Mouse (Mus musculus) embryonic fibroblast, embryonic 13.5 days (primary cell): ENCODE results near the gene Kdm5b. TPM values are rescaled to one million over a fixed set of nuclear protein-coding genes. Genes with fewer than 3 reads are reported as not detected.
"Not testable (repeated sequence)": the region's sequence is repeated elsewhere in the genome, so short reads cannot be mapped to it uniquely, and the experiment has no call there.

Source experiments
- H3K27ac ChIP-seq: 2 replicates; pipeline ENCODE4 v1.5.1; 2012; ENCODE audit warnings: low read length, control low read depth, inconsistent platforms; ENCODE audit not compliant: insufficient read depth
- H3K4me1 ChIP-seq: 2 replicates; pipeline ENCODE4 v1.6.1; 2011; ENCODE audit warnings: low read length; ENCODE audit not compliant: control insufficient read depth, insufficient read depth
- H3K4me3 ChIP-seq: 2 replicates; pipeline ENCODE4 v1.5.1; 2011; ENCODE audit warnings: mild to moderate bottlenecking, control low read depth, low read length; ENCODE audit not compliant: insufficient read depth
- CTCF ChIP-seq: IDR thresholded peaks from 2 replicates; pipeline ENCODE4 v1.5.1; 2011; ENCODE audit warnings: mild to moderate bottlenecking, control low read depth, low read length, moderate library complexity, borderline replicate concordance; ENCODE audit not compliant: insufficient read depth
- POLR2A ChIP-seq: IDR thresholded peaks from 2 replicates; pipeline ENCODE4 v1.6.1; 2011; ENCODE audit warnings: low read depth, mild to moderate bottlenecking, control low read depth, low read length, moderate library complexity
- polyA plus RNA-seq: library from polyadenylated mRNA; stranded (reverse); fragments of >200 nt; gene quantifications from 2 replicates; pipeline ENCODE4 v1.2.4, GENCODE M21; 2011; ENCODE audit warnings: low read depth; ENCODE audit not compliant: missing spikeins, insufficient read length

The Kdm5b gene
- polyA plus RNA-seq, 1 experiment: 71.7 TPM

DNA sequence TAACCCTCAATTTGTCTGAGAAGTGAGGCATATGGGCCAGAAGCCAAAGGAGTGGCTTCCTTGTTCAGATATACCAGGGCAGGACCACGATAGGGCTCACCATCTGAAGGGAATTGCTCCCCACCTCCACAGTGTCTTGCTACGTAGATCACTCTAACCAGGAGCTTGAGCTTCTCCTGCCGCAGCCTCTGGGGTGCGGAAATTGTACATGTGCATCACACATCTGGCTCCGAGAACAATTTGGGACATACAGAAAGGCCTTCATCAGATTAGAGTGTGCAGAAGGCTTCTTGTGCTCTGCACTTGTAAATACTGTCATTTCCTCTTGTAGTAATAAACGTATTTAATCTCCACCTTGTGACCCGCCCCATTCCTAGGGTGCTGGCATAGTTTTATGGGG lies 38.8 kb upstream of the Kdm5b start:
- no peak overlapping the region for H3K27ac ChIP-seq
- H3K4me1 ChIP-seq: peaks cover 2% of the 10 kb centered on the region; the same call in 1 of the 2 replicates
- H3K4me3 ChIP-seq: no peak overlapping the region
- TF ChIP-seq POLR2A (no peak), CTCF (no peak)

GRCm38 (mm10) chr1:134522325-134522724 lies 37.6 kb upstream of the Kdm5b start:
- Histone ChIP-seq H3K4me1 (no peaks in the 10 kb centered on the region), H3K27ac (no peak overlapping the region), H3K4me3 (no peak overlapping the region)
- TF ChIP-seq CTCF: no peak
- TF ChIP-seq POLR2A: no peak

DNA sequence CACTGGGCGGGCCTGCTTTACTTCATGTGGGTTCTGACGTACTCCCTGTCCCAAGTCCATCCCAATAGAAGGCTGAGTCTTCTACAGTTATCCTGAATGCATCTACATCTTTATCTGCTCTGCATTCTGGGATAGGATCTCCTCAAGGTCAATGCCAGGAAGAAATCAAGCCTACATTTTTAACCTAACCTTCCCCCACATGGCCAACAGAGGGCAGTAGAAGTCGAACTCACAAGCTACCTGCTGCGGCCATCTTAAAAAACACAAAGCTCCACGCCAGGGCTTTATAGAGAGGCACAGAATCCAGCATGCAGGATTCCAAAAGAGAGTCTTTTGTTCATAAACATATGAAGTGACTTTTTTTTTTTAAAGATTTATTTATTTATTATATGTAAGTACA lies 35.5 kb upstream of the Kdm5b start:
- TF ChIP-seq POLR2A (no peak), CTCF (no peak)
- no peaks in the 10 kb centered on the region for H3K4me1 ChIP-seq
- H3K27ac ChIP-seq: no peak overlapping the region

GRCm38 (mm10) chr1:134525015-134525414 lies 35.0 kb upstream of the Kdm5b start:
- no peak overlapping the region for H3K27ac ChIP-seq
- no peak for TF ChIP-seq POLR2A
- no peak for TF ChIP-seq CTCF
- H3K4me3 ChIP-seq: no peak overlapping the region
- H3K4me1 ChIP-seq: no peaks in the 10 kb centered on the region

More for the DNA sequence above, 35.5 kb upstream of the Kdm5b start:
- H3K4me3 ChIP-seq: no peak overlapping the region

GRCm38 (mm10) chr1:134526752-134527151 lies 33.2 kb upstream of the Kdm5b start:
- Histone ChIP-seq H3K4me3 (no peak overlapping the region), H3K4me1 (no peaks in the 10 kb centered on the region), H3K27ac (no peak overlapping the region)
- no peak for TF ChIP-seq POLR2A
- no peak for TF ChIP-seq CTCF

- Histone ChIP-seq H3K4me1 (no peaks in the 10 kb centered on the region), H3K4me3 (no peak overlapping the region), H3K27ac (no peak overlapping the region)
- TF ChIP-seq POLR2A (no peak), CTCF (no peak)
Observed at GRCm38 (mm10) chr1:134530618-134531017, 29.4 kb upstream of the Kdm5b start.

- H3K27ac ChIP-seq, H3K4me1 ChIP-seq, H3K4me3 ChIP-seq: not testable (repeated sequence)
Observed at GRCm38 (mm10) chr1:134533710-134534109, 26.3 kb upstream of the Kdm5b start.

DNA sequence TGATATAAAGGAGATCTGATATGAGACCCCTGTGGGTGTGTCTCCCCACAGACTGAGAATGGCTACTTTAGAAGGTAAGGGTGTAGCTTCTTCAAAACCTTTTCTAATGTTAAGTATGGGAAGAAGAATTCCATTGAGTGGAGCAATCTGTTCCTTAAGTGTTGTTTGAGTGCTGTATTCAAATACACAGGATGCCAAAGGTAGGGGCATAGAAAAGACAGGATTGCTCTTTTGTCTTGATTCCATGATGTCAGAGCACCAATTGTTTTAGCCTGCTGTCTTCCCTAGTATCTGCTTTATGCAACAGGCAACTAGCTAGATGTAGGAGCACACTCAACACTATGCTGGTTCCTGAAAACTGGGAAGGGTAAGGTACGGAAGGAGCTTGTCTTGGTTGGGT lies 24.9 kb upstream of the Kdm5b start:
- no peaks in the 10 kb centered on the region for H3K4me1 ChIP-seq
- TF ChIP-seq CTCF (no peak), POLR2A (no peak)
- no peak overlapping the region for H3K4me3 ChIP-seq
- H3K27ac ChIP-seq: no peak overlapping the region

GRCm38 (mm10) chr1:134535513-134535912 lies 24.5 kb upstream of the Kdm5b start:
- no peak for TF ChIP-seq CTCF
- TF ChIP-seq POLR2A: no peak
- H3K4me1 ChIP-seq: no peaks in the 10 kb centered on the region
- H3K4me3 ChIP-seq: no peak overlapping the region
- H3K27ac ChIP-seq: no peak overlapping the region

DNA sequence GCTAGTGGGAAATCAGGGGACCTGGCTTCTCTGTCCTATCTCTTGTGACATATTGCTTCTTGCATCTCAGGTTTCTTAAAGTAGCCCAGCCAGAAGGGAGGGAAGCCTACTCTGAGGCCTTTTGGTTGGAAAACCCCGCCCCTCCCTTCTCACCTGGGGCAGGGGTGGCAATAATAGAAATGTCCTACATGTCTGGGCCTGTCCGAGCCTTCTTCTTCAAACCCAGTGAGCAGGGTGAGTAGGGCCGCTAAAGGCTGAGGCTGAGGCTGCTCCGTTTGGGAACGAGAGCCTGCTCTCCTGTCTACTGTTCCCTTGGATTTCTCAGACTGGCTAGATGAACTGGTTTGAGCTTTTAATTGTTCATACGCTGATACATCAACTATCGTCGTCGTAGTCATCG lies 19.4 kb upstream of the Kdm5b start:
- TF ChIP-seq POLR2A (no peak), CTCF (no peak)
- Histone ChIP-seq H3K4me1 (no peaks in the 10 kb centered on the region), H3K4me3 (no peak overlapping the region)

GRCm38 (mm10) chr1:134548231-134548630 lies 11.7 kb upstream of the Kdm5b start:
- Histone ChIP-seq H3K27ac (no peak overlapping the region), H3K4me1 (no peaks in the 10 kb centered on the region; the same call in 1 of the 2 replicates), H3K4me3 (no peak overlapping the region)
- no peak for TF ChIP-seq POLR2A
- no peak for TF ChIP-seq CTCF

More for the DNA sequence above, 19.4 kb upstream of the Kdm5b start:
- no peak overlapping the region for H3K27ac ChIP-seq
